Mouse (Mus musculus) heart, postnatal 4 days (tissue): ENCODE data around the gene Hist1h4d. TPM values are rescaled to one million over a fixed set of nuclear protein-coding genes. Genes with fewer than 3 reads are reported as not detected.
"Not testable (repeated sequence)": the region's sequence is repeated elsewhere in the genome, so short reads cannot be mapped to it uniquely, and the experiment has no call there.

Experiments
- DNase-seq: peaks from one replicate; pipeline ENCODE4 v3.0.0; 2021
- total RNA-seq, 2 experiments: library from RNA; stranded (reverse); gene quantifications; 2 replicates each; pipeline ENCODE4 v1.2.3; 2021

The Hist1h4d gene
- total RNA-seq, result 100 to 1,000 TPM; 322 to 324 TPM

- peak; percentile 97 for DNase-seq
Measured at GRCm38 (mm10) chr13:23581408-23582218, at the start of gene Hist1h4d. Gene Hist1h4d, plus strand, starts transcription at chr13:23581598.

- DNase-seq, result no peak
Measured at GRCm38 (mm10) chr13:23532262-23533075, 48.9 kb upstream of the Hist1h4d start.

- DNase-seq, result peak; percentile 72
Measured at GRCm38 (mm10) chr13:23533560-23534367, 47.6 kb upstream of the Hist1h4d start, which contains the start of gene Hist1h2af. Gene Hist1h2af, plus strand, starts transcription at chr13:23533906.

GRCm38 (mm10) chr13:23534368-23535131 lies 46.8 kb upstream of the Hist1h4d start:
- DNase-seq, result no peak

- DNase-seq, result peak; percentile 88
Measured at GRCm38 (mm10) chr13:23535137-23536075, 46.0 kb upstream of the Hist1h4d start, which contains the start of gene Hist1h3g. Gene Hist1h3g, plus strand, starts transcription at chr13:23535422.

GRCm38 (mm10) chr13:23536076-23536822 lies 45.1 kb upstream of the Hist1h4d start:
- no peak for DNase-seq

- DNase-seq, result no peak
Measured at GRCm38 (mm10) chr13:23537006-23537710, 44.2 kb upstream of the Hist1h4d start.

- DNase-seq, result no peak
Measured at GRCm38 (mm10) chr13:23538249-23538648, 43.1 kb upstream of the Hist1h4d start.

GRCm38 (mm10) chr13:23539821-23540220 lies 41.6 kb upstream of the Hist1h4d start:
- not testable (repeated sequence) for DNase-seq

GRCm38 (mm10) chr13:23541497-23541896 lies 39.9 kb upstream of the Hist1h4d start:
- DNase-seq, result no peak

- DNase-seq, result not testable (repeated sequence)
Measured at GRCm38 (mm10) chr13:23542225-23542980, 39.0 kb upstream of the Hist1h4d start.

- DNase-seq, result peak; percentile 62
Measured at GRCm38 (mm10) chr13:23542999-23543607, 38.3 kb upstream of the Hist1h4d start, which contains the start of gene Hist1h2bh. Gene Hist1h2bh, minus strand, starts transcription at chr13:23543392.

- DNase-seq, result peak; percentile 68
Measured at GRCm38 (mm10) chr13:23543965-23544786, 37.2 kb upstream of the Hist1h4d start, which contains the start of gene Hist1h3f. Gene Hist1h3f, plus strand, starts transcription at chr13:23544052.

- not testable (repeated sequence) for DNase-seq
Measured at GRCm38 (mm10) chr13:23544787-23545120, 36.6 kb upstream of the Hist1h4d start.

GRCm38 (mm10) chr13:23546694-23547093 lies 34.7 kb upstream of the Hist1h4d start:
- no peak for DNase-seq

GRCm38 (mm10) chr13:23550761-23551145 lies 30.6 kb upstream of the Hist1h4d start:
- no peak for DNase-seq
